Comparison of ENCODE assay signal across 14 mouse cellular contexts in genomic region chrX:98189759-98190158, GRCm38 (mm10).
"Had no signal": no experiment of that assay in that cellular context is flagged by ENCODE, and none has a peak within 500 bp of the region (broad histone marks: within the 10 kb centered on the region; RNA-seq: fewer than 3 reads in every experiment).

No protein-coding gene starts in this region.

- H3K4me3 ChIP-seq: midbrain, embryonic 10.5 days; midbrain, embryonic 12.5 days; neural tube, embryonic 12.5 days; stomach, embryonic 15.5 days had no signal

- H3K4me2 ChIP-seq: lung, embryonic 14.5 days; midbrain, embryonic 12.5 days; neural tube, embryonic 12.5 days; stomach, embryonic 15.5 days had no signal

- DNase-seq: lung, adult 18-20 months; lung, embryonic 14.5 days; lung, postnatal 10 days; lung, postnatal 4 days; midbrain, embryonic 14.5 days; right cerebral cortex, postnatal 14 days; thymus, adult 18-20 months; thymus, postnatal 14 days; thymus, postnatal 36 days had no signal

- H3K9me3 ChIP-seq: midbrain, embryonic 10.5 days; midbrain, embryonic 12.5 days; neural tube, embryonic 12.5 days; stomach, embryonic 15.5 days had no signal

- H3K9ac ChIP-seq: lung, embryonic 14.5 days; midbrain, embryonic 12.5 days; neural tube, embryonic 12.5 days; stomach, embryonic 15.5 days had no signal

- H3K27me3 ChIP-seq: midbrain, embryonic 12.5 days; neural tube, embryonic 12.5 days; stomach, embryonic 15.5 days had no signal

- H3K36me3 ChIP-seq: midbrain, embryonic 10.5 days; midbrain, embryonic 12.5 days; neural tube, embryonic 12.5 days; stomach, embryonic 15.5 days had no signal

- H3K27ac ChIP-seq: midbrain, embryonic 10.5 days; midbrain, embryonic 12.5 days; neural tube, embryonic 12.5 days; stomach, embryonic 15.5 days; stomach, postnatal 0 days had no signal

- H3K4me1 ChIP-seq: midbrain, embryonic 10.5 days; midbrain, embryonic 12.5 days; neural tube, embryonic 12.5 days; stomach, embryonic 15.5 days had no signal
